Comparison of ENCODE assay signal across 12 mouse cellular contexts in the genomic region with DNA sequence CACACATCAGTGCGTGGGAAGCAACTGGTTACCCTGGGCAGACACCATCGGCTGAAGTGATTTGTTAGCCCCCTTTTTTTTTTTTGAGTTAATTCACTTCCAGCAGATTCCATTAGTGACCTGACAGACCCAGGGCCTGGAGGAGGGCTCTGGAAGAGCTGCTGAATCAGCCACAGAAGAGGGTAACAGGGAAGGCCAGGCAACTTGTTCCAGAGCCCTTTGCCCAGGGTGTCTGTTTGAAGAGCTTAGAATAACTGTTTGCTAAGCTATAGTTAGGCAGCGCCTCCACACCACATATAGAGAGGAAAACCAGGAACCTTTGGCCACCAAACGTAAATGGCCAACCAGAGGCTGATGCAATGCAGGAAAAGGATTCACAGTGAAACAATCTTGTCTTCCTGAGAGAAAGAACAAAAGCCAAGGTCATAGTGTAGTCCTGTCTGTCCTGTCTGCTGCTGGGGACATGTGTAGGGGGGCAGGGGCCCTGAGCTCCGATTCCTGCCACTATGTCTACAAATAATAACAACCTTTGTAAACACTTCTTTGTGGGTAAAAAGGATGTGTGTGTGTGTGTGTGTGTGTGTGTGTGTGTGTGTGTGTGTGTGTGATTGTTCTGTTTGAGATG. TPM values are rescaled to one million over a fixed set of nuclear protein-coding genes. Genes with fewer than 3 reads are reported as not detected.
A peak's percentile ranks its signal among the peaks of the same experiment; 100 is the strongest.
DNase-seq lines count a peak whose midpoint lies in the region; ATAC-seq and TF ChIP-seq lines count a peak whose summit lies in the region.
"Had no signal": no experiment of that assay in that cellular context is flagged by ENCODE, and none has a peak within 500 bp of the region (broad histone marks: within the 10 kb centered on the region; RNA-seq: fewer than 3 reads in every experiment).

No protein-coding gene starts in this region.

- no peaks in the 10 kb centered on the region; the same call in 1 of the 2 replicates for H3K27me3 ChIP-seq in small intestine, adult 2 months (ENCODE audit: control insufficient read depth, insufficient read depth, low read length)
- H3K27me3 ChIP-seq: neural tube, embryonic 15.5 days had no signal

- ATAC-seq in activated CD4-positive, CD25-positive, alpha-beta regulatory T cell, adult 4 months = no peak
- ATAC-seq: forebrain, embryonic 14.5 days had no signal

- 32% methylated on average over 5 of the region's 5 CpGs for WGBS in small intestine, adult 2 months

- TF ChIP-seq CTCF in gastrocnemius, adult 2 months (IDR thresholded peaks at IDR 0.05) = no peak
- TF ChIP-seq CTCF in small intestine, adult 2 months (IDR thresholded peaks at IDR 0.05; ENCODE audit: extremely low read depth, insufficient read length, insufficient replicate concordance, low read depth, low read length) = no peak

- no peaks in the 10 kb centered on the region for H3K36me3 ChIP-seq in small intestine, adult 2 months (ENCODE audit: control insufficient read depth, insufficient read depth, low read length)
- H3K36me3 ChIP-seq: neural tube, embryonic 15.5 days had no signal

- no peak for DNase-seq in gastrocnemius, adult 2 months
- no peak for DNase-seq in gastrocnemius, postnatal 14 days
- DNase-seq in kidney, adult 18-20 months = peak; percentile 18
- peak; percentile 47 to 68 for DNase-seq in kidney, postnatal 36 days
- no peak for DNase-seq in urinary bladder, adult 2 months (ENCODE audit: low spot score)
- no peak for DNase-seq in left cerebral cortex, postnatal 14 days (ENCODE audit: low spot score in 2 of 2)
- DNase-seq: adrenal gland, postnatal 25 days; gastrocnemius, postnatal 10 days had no signal

- H3K4me1 ChIP-seq in small intestine, adult 2 months (ENCODE audit: control insufficient read depth, insufficient read depth, insufficient read length, low read length) = peaks cover 8% of the 10 kb centered on the region; the same call in 1 of the 2 replicates
- H3K4me1 ChIP-seq: neural tube, embryonic 15.5 days had no signal

- TF ChIP-seq POLR2A in small intestine, adult 2 months (IDR thresholded peaks at IDR 0.05; ENCODE audit: low read depth, low read length) = no peak

- no peak overlapping the region for H3K4me3 ChIP-seq in gastrocnemius, adult 2 months
- H3K4me3 ChIP-seq in small intestine, adult 2 months (ENCODE audit: low read depth, low read length) = no peak overlapping the region
- H3K4me3 ChIP-seq: neural tube, embryonic 15.5 days had no signal

- H3K27ac ChIP-seq in gastrocnemius, adult 2 months = peak overlapping the region; percentile 74
- peak overlapping the region; percentile 75 for H3K27ac ChIP-seq in small intestine, adult 2 months (ENCODE audit: insufficient read depth, low read depth, low read length)
- H3K27ac ChIP-seq: neural tube, embryonic 15.5 days had no signal

- intact Hi-C loops in gastrocnemius, adult 2 months (cut with DNase I) = no loop called here
- intact Hi-C loops in gastrocnemius, postnatal 14 days (cut with DNase I; ENCODE audit: low total_unique reads) = no loop called here
- intact Hi-C loops in left cerebral cortex, postnatal 14 days (cut with DNase I) = no loop called here

RNA-seq across cellular contexts. Expression of a gene that starts 32.7 kb away (rescaled TPM):
- 10 to 100 TPM; 22.5 to 26.3 TPM for total RNA-seq in gastrocnemius, adult 2 months (2021)
- 10 to 100 TPM; 18.7 to 19.5 TPM for total RNA-seq in gastrocnemius, postnatal 14 days (2021)
- 1.7 and 10.0 TPM in 2 replicates for polyA plus RNA-seq in small intestine, adult 2 months (2012; rRNA removed)
- polyA plus RNA-seq in urinary bladder, adult 2 months (2012; rRNA removed) = 4.7 and 5.1 TPM in 2 replicates
- 1 to 10 TPM; 6.7 to 7.5 TPM for total RNA-seq in left cerebral cortex, postnatal 14 days (2021)
- 1 to 10 TPM in 1 of 2 experiments, under 1 TPM in 1; 0.76 to 1.0 TPM for polyA plus RNA-seq in activated CD4-positive, CD25-positive, alpha-beta regulatory T cell, adult 4 months (2017; shearing (Covaris generic))

Comparison
In these comparisons a context has a peak if more than half of its experiments do, and no peak if none do; other contexts are left out.
1. DNase-seq: peak in kidney, adult 18-20 months (single experiment) and kidney, postnatal 36 days (2 of 2); none in gastrocnemius, adult 2 months (single experiment), gastrocnemius, postnatal 14 days (single experiment), urinary bladder, adult 2 months (single experiment) and left cerebral cortex, postnatal 14 days (0 of 2).